In genomic region chr11:101972651-101973050, GRCm38 (mm10) we compare ENCODE assay signal across 22 mouse cellular contexts. TPM values are rescaled to one million over a fixed set of nuclear protein-coding genes. Genes with fewer than 3 reads are reported as not detected.
"Had no signal": no experiment of that assay in that cellular context is flagged by ENCODE, and none has a peak within 500 bp of the region (broad histone marks: within the 10 kb centered on the region; RNA-seq: fewer than 3 reads in every experiment).

No protein-coding gene starts in this region.

- ATAC-seq: inflammation-experienced regulatory T-cells, adult 6 months had no signal

- H3K36me3 ChIP-seq: midbrain, embryonic 10.5 days; neural tube, embryonic 12.5 days had no signal

- H3K27ac ChIP-seq: kidney, postnatal 0 days; layer of hippocampus, adult 2 months; limb, embryonic 15.5 days; midbrain, embryonic 10.5 days; neural tube, embryonic 12.5 days had no signal

- H3K4me3 ChIP-seq: layer of hippocampus, adult 2 months; limb, embryonic 15.5 days; midbrain, embryonic 10.5 days; neural tube, embryonic 12.5 days had no signal

- H3K9ac ChIP-seq: limb, embryonic 15.5 days; neural tube, embryonic 12.5 days had no signal

- H3K4me2 ChIP-seq: limb, embryonic 15.5 days; neural tube, embryonic 12.5 days had no signal

- H3K9me3 ChIP-seq: limb, embryonic 15.5 days; midbrain, embryonic 10.5 days; neural tube, embryonic 12.5 days had no signal

- DNase-seq: kidney, adult 11 months; kidney, adult 9 months; kidney, postnatal 4 days; left cerebral cortex, postnatal 4 days; lung, adult 2 months; lung, postnatal 10 days; midbrain, embryonic 14.5 days; spleen, adult 18-20 months; thymus, adult 18-20 months; thymus, postnatal 14 days had no signal

RNA-seq across cellular contexts. Expression of gene Sost, which starts 5.8 kb away (rescaled TPM):
- total RNA-seq: layer of hippocampus, adult 2 months; left cerebral cortex, adult 18-20 months; left cerebral cortex, postnatal 10 days; left cerebral cortex, postnatal 4 days; megakaryocyte progenitor cell, adult 5-6 weeks; neutrophil, adult 5-6 weeks had no signal
- polyA plus RNA-seq: inflammation-experienced regulatory T-cells, adult 6 months; midbrain, embryonic 14.5 days; stomach, embryonic 14.5 days had no signal

RNA-seq across cellular contexts. Expression of gene Cfap97d1, which starts 11.4 kb away (rescaled TPM):
- total RNA-seq: layer of hippocampus, adult 2 months; layer of hippocampus, postnatal 10 days; left cerebral cortex, adult 18-20 months; left cerebral cortex, postnatal 10 days; left cerebral cortex, postnatal 4 days; megakaryocyte progenitor cell, adult 5-6 weeks; neutrophil, adult 5-6 weeks had no signal
- polyA plus RNA-seq: inflammation-experienced regulatory T-cells, adult 6 months; kidney, postnatal 0 days; limb, embryonic 15.5 days; lung, adult 2 months; midbrain, embryonic 10.5 days; midbrain, embryonic 14.5 days; neural tube, embryonic 12.5 days; stomach, embryonic 14.5 days had no signal

RNA-seq across cellular contexts. Expression of gene Mpp3, which starts 55.6 kb away (rescaled TPM):
- total RNA-seq: megakaryocyte progenitor cell, adult 5-6 weeks; neutrophil, adult 5-6 weeks had no signal
